17 mouse cellular contexts compared by ENCODE assay signal in genomic region chrX:52914705-52915104, GRCm38 (mm10). TPM values are rescaled to one million over a fixed set of nuclear protein-coding genes. Genes with fewer than 3 reads are reported as not detected.
A peak's percentile ranks its signal among the peaks of the same experiment; 100 is the strongest.
DNase-seq lines count a peak whose midpoint lies in the region; ATAC-seq and TF ChIP-seq lines count a peak whose summit lies in the region.
"Had no signal": no experiment of that assay in that cellular context is flagged by ENCODE, and none has a peak within 500 bp of the region (broad histone marks: within the 10 kb centered on the region; RNA-seq: fewer than 3 reads in every experiment).

No protein-coding gene starts in this region.

- in situ Hi-C loops in CH12.LX (cut with MboI; ENCODE audit: low pct_ligation_motif_present, low pct_unique_long_range_greater_than_20kb, low sequenced_read_pairs), result no loop called here

- intact Hi-C loops in heart, postnatal 36 days (cut with DNase I), result loop anchor here (5.0 to 10.0 kb wide), 2 partner anchors 68 to 450 kb away; no protein-coding TSS in a partner anchor

- no peak for ATAC-seq in forebrain, embryonic 11.5 days (replicated peaks; ENCODE audit: low FRiP score)
- ATAC-seq in hindbrain, embryonic 14.5 days (ENCODE audit: low FRiP score), result no peak
- ATAC-seq in midbrain, embryonic 15.5 days (replicated peaks), result no peak

- dilution Hi-C loops in CH12.LX (cut with MboI; ENCODE audit: extremely low pct_ligation_motif_present, extremely low pct_unique_long_range_greater_than_20kb, low sequenced_read_pairs), result no loop called here

- H3K36me3 ChIP-seq in CH12.LX (replicated peaks in 1 of 2; ENCODE audit: control insufficient read depth in 1 of 2, insufficient read depth in 1 of 2, low read length in 1 of 2), result peaks cover 0 to 3% of the 10 kb centered on the region in 2 experiments
- no peaks in the 10 kb centered on the region for H3K36me3 ChIP-seq in forebrain, embryonic 11.5 days (ENCODE audit: control insufficient read depth, insufficient read depth, low read length)
- H3K36me3 ChIP-seq in hindbrain, embryonic 14.5 days (replicated peaks; ENCODE audit: control insufficient read depth, insufficient read depth), result no peaks in the 10 kb centered on the region
- H3K36me3 ChIP-seq in midbrain, embryonic 15.5 days (replicated peaks), result no peaks in the 10 kb centered on the region
- H3K36me3 ChIP-seq: heart, embryonic 12.5 days had no signal

- H3K4me1 ChIP-seq in CH12.LX (ENCODE audit: control insufficient read depth in 1 of 2, insufficient read depth in 2 of 2), result peaks cover 0 to 3% of the 10 kb centered on the region in 2 experiments; a peak in 1 of 4 replicates
- H3K4me1 ChIP-seq in forebrain, embryonic 11.5 days (replicated peaks; ENCODE audit: control insufficient read depth, insufficient read depth, low read length), result no peaks in the 10 kb centered on the region
- no peaks in the 10 kb centered on the region for H3K4me1 ChIP-seq in hindbrain, embryonic 14.5 days (replicated peaks; ENCODE audit: control insufficient read depth, insufficient read depth, low read length)
- 0 out of 2 replicates have a peak, but pooled peaks cover 4% of the 10 kb centered on the region for H3K4me1 ChIP-seq in midbrain, embryonic 15.5 days
- H3K4me1 ChIP-seq: heart, embryonic 12.5 days had no signal

- no peak for TF ChIP-seq POLR2A in CH12.LX (IDR thresholded peaks at IDR 0.05; ENCODE audit: low read depth, low read length)

- TF ChIP-seq RAD21 in CH12.LX (IDR thresholded peaks at IDR 0.05; ENCODE audit: low read depth, low read length), result no peak

- H3K9ac ChIP-seq in CH12.LX (ENCODE audit: insufficient read depth, low read depth), result no peak overlapping the region
- H3K9ac ChIP-seq in forebrain, embryonic 11.5 days (ENCODE audit: low read length), result no peak overlapping the region
- peak overlapping the region; percentile 46 for H3K9ac ChIP-seq in hindbrain, embryonic 14.5 days
- peak overlapping the region; percentile 27; the same call in 1 of the 2 replicates for H3K9ac ChIP-seq in midbrain, embryonic 15.5 days
- H3K9ac ChIP-seq: heart, embryonic 12.5 days had no signal

- no peak overlapping the region for H3K27ac ChIP-seq in CH12.LX (ENCODE audit: insufficient read depth, low read depth)
- no peak overlapping the region for H3K27ac ChIP-seq in forebrain, embryonic 11.5 days (ENCODE audit: low read depth, low read length)
- no peak overlapping the region for H3K27ac ChIP-seq in hindbrain, embryonic 14.5 days
- H3K27ac ChIP-seq in midbrain, embryonic 15.5 days, result no peak overlapping the region

- H3K27me3 ChIP-seq in CH12.LX (replicated peaks), result no peaks in the 10 kb centered on the region
- no peaks in the 10 kb centered on the region for H3K27me3 ChIP-seq in forebrain, embryonic 11.5 days (ENCODE audit: control insufficient read depth, insufficient read depth, low read length)
- no peaks in the 10 kb centered on the region for H3K27me3 ChIP-seq in hindbrain, embryonic 14.5 days (ENCODE audit: control insufficient read depth, insufficient read depth, low read length)
- H3K27me3 ChIP-seq in midbrain, embryonic 15.5 days (replicated peaks), result no peaks in the 10 kb centered on the region
- H3K27me3 ChIP-seq: heart, embryonic 12.5 days had no signal

- no peaks in the 10 kb centered on the region for H3K9me3 ChIP-seq in CH12.LX (replicated peaks; ENCODE audit: low read length)
- no peaks in the 10 kb centered on the region for H3K9me3 ChIP-seq in forebrain, embryonic 11.5 days (ENCODE audit: control insufficient read depth, low read length)
- no peaks in the 10 kb centered on the region for H3K9me3 ChIP-seq in hindbrain, embryonic 14.5 days (ENCODE audit: control insufficient read depth, low read length)
- no peaks in the 10 kb centered on the region for H3K9me3 ChIP-seq in midbrain, embryonic 15.5 days
- H3K9me3 ChIP-seq: G1E; heart, embryonic 12.5 days had no signal

- no peak for TF ChIP-seq CTCF in CH12.LX (conservative IDR thresholded peaks at IDR 0.05 in 1 of 2, IDR thresholded peaks at IDR 0.05 in 1 of 2; ENCODE audit: low read depth in 2 of 2, low read length in 2 of 2)

- H3K79me2 ChIP-seq in CH12.LX (replicated peaks; ENCODE audit: control insufficient read depth, extremely low read depth, insufficient read depth, poor library complexity, severe bottlenecking), result peaks cover 16% of the 10 kb centered on the region

- no peak overlapping the region for H3K4me3 ChIP-seq in CH12.LX (replicated peaks in 1 of 3; ENCODE audit: low read depth in 2 of 3, low read length in 2 of 3, poor library complexity in 1 of 3)
- no peak overlapping the region for H3K4me3 ChIP-seq in forebrain, embryonic 11.5 days (ENCODE audit: low read depth, low read length)
- H3K4me3 ChIP-seq in hindbrain, embryonic 14.5 days (replicated peaks; ENCODE audit: low read length), result peak overlapping the region; percentile 26
- peak overlapping the region; percentile 25 for H3K4me3 ChIP-seq in midbrain, embryonic 15.5 days
- H3K4me3 ChIP-seq: heart, embryonic 12.5 days had no signal

- no peak overlapping the region for H3K4me2 ChIP-seq in CH12.LX (ENCODE audit: insufficient read depth, low read depth, poor library complexity, severe bottlenecking)
- H3K4me2 ChIP-seq in forebrain, embryonic 11.5 days (ENCODE audit: low read depth, low read length, severe bottlenecking), result 0 out of 2 replicates have a peak overlapping the region, but pooled peaks have one; percentile 24
- peak overlapping the region; percentile 58 for H3K4me2 ChIP-seq in hindbrain, embryonic 14.5 days (replicated peaks)
- peak overlapping the region; percentile 45 for H3K4me2 ChIP-seq in midbrain, embryonic 15.5 days
- H3K4me2 ChIP-seq: heart, embryonic 12.5 days had no signal

- DNase-seq in CH12.LX (ENCODE audit: extremely low read depth) (no peak), adipocyte (ENCODE audit: low spot score) (no peak)
- DNase-seq in forebrain, embryonic 11.5 days (ENCODE audit: low spot score), result no peak
- no peak for DNase-seq in hindbrain, embryonic 14.5 days (ENCODE audit: low spot score)
- no peak for DNase-seq in layer of hippocampus, adult 18-20 months (ENCODE audit: low spot score in 2 of 2)
- DNase-seq in heart, postnatal 36 days, result no peak
- no peak for DNase-seq in lung, adult 18-20 months
- DNase-seq: adrenal gland, postnatal 10 days; cerebellum, adult 8-10 months; kidney, adult 2 months; kidney, postnatal 36 days; lung, postnatal 36 days; right cerebral cortex, postnatal 4 days; thymus, adult 18-20 months had no signal

- no peak for TF ChIP-seq EP300 in CH12.LX (IDR thresholded peaks at IDR 0.05; ENCODE audit: low read length)

TF ChIP-seq in CH12.LX, 34 proteins besides CTCF, POLR2A, EP300 and RAD21:
- TF ChIP-seq MAFK (IDR thresholded peaks at IDR 0.05; ENCODE audit: insufficient replicate concordance, low read length) (no peak), MXI1 (IDR thresholded peaks at IDR 0.05; ENCODE audit: low read depth, low read length) (no peak), ZNF384 (IDR thresholded peaks at IDR 0.05; ENCODE audit: low read depth, low read length) (peak; percentile 68)

RNA-seq across cellular contexts. Expression of gene Phf6, which starts 2.6 kb away (rescaled TPM):
- total RNA-seq in CH12.LX (2012; rRNA removed) (19.8 and 22.0 TPM in 2 replicates), CH12.LX (2014; rRNA removed) (59.7 and 67.0 TPM in 2 replicates)
- 27.1 and 29.4 TPM in 2 replicates for polyA plus RNA-seq in CH12.LX (2012; ENCODE audit: insufficient read length, low read depth)
- polyA plus RNA-seq in forebrain, embryonic 11.5 days (2014; fragmentation: Nextera tagmentation; extraction: Ambion mirVana), result 114 and 127 TPM in 2 replicates
- 71.2 and 81.7 TPM in 2 replicates for polyA plus RNA-seq in hindbrain, embryonic 14.5 days (2014; fragmentation: Nextera tagmentation; extraction: Ambion mirVana)
- 65.0 and 71.3 TPM in 2 replicates for polyA plus RNA-seq in midbrain, embryonic 15.5 days (2015; fragmentation: Nextera tagmentation; extraction: Ambion mirVana)
- total RNA-seq in layer of hippocampus, adult 18-20 months (2021), result 10 to 100 TPM; 19.2 to 20.5 TPM
- 1 to 10 TPM; 4.4 to 5.3 TPM for total RNA-seq in heart, postnatal 36 days (2021)

Comparison
In these comparisons a context has a peak if more than half of its experiments do, and no peak if none do; other contexts are left out.
1. H3K4me3 ChIP-seq: peak in hindbrain, embryonic 14.5 days (single experiment) and midbrain, embryonic 15.5 days (single experiment); none in CH12.LX (0 of 3) and forebrain, embryonic 11.5 days (single experiment).
2. H3K9ac ChIP-seq: peak in hindbrain, embryonic 14.5 days (single experiment) and midbrain, embryonic 15.5 days (single experiment); none in CH12.LX (single experiment) and forebrain, embryonic 11.5 days (single experiment).